Mouse (Mus musculus) cerebellum, postnatal 4 days (tissue): Measurements from ENCODE around the gene Dhh.

ENCODE experiments used
- DNase-seq, 2 experiments: peaks; one replicate each; pipeline ENCODE4 v3.0.0; 2022; ENCODE audit warnings: low spot score in 2 of 2, mixed read lengths in 1 of 2

Dhh gene

GRCm38 (mm10) chr15:98871916-98872888, 26.1 kb downstream of the Dhh start:
- peak; percentile 78 to 92 for DNase-seq

- no peak for DNase-seq
These were observed 27.0 kb downstream of the Dhh start, which contains the start of gene Kmt2d for GRCm38 (mm10) chr15:98871070-98871915. Gene Kmt2d (minus strand): TSS chr15:98871204.

GRCm38 (mm10) chr15:98870179-98871069, 27.9 kb downstream of the Dhh start:
- DNase-seq: peak in 1 of 2 experiments; percentile 55

- no peak for DNase-seq
These were observed 28.8 kb downstream of the Dhh start for GRCm38 (mm10) chr15:98869342-98870178.

GRCm38 (mm10) chr15:98868346-98869063, 29.8 kb downstream of the Dhh start:
- DNase-seq: no peak

GRCm38 (mm10) chr15:98867321-98867720, 31.0 kb downstream of the Dhh start:
- no peak for DNase-seq

- no peak for DNase-seq
These were observed 31.8 kb downstream of the Dhh start for GRCm38 (mm10) chr15:98866501-98866900.

- DNase-seq: no peak
These were observed 32.6 kb downstream of the Dhh start for GRCm38 (mm10) chr15:98865771-98866170.

- DNase-seq: no peak
These were observed 33.4 kb downstream of the Dhh start for GRCm38 (mm10) chr15:98864951-98865350.

- no peak for DNase-seq
These were observed 34.8 kb downstream of the Dhh start for GRCm38 (mm10) chr15:98863451-98863958.

- no peak for DNase-seq
These were observed 36.5 kb downstream of the Dhh start for GRCm38 (mm10) chr15:98861701-98862410.

- no peak for DNase-seq
These were observed 37.4 kb downstream of the Dhh start for GRCm38 (mm10) chr15:98860921-98861320.

GRCm38 (mm10) chr15:98859319-98860043, 38.9 kb downstream of the Dhh start:
- no peak for DNase-seq

- no peak for DNase-seq
These were observed 44.1 kb downstream of the Dhh start for GRCm38 (mm10) chr15:98854214-98854613.

GRCm38 (mm10) chr15:98853161-98853937, 45.0 kb downstream of the Dhh start:
- DNase-seq: no peak

GRCm38 (mm10) chr15:98852733-98853132, 45.6 kb downstream of the Dhh start:
- no peak for DNase-seq

GRCm38 (mm10) chr15:98852071-98852470, 46.3 kb downstream of the Dhh start:
- no peak for DNase-seq
